Mouse (Mus musculus): Measurements from ENCODE around the gene Ola1. TPM values are rescaled to one million over a fixed set of nuclear protein-coding genes. Genes with fewer than 3 reads are reported as not detected.

Ola1 gene
- polyA plus RNA-seq (2015; fragmentation: Nextera tagmentation; extraction: Ambion mirVana), result 34.4 and 36.5 TPM in 2 replicates

- Histone ChIP-seq H3K4me3 (ENCODE audit: low read depth, low read length) (no peak within 1 kb of the TSS), H3K4me1 (ENCODE audit: insufficient read depth) (peaks cover 4% of the 10 kb centered on the region; the same call in 1 of the 2 replicates), H3K27ac (ENCODE audit: low read depth) (no peak within 1 kb of the TSS), H3K4me2 (ENCODE audit: low read depth, low read length) (no peak within 1 kb of the TSS), H3K36me3 (replicated peaks; ENCODE audit: insufficient read depth, low read length) (no peaks in the 10 kb centered on the region), H3K27me3 (ENCODE audit: insufficient read depth, low read length) (no peaks in the 10 kb centered on the region), H3K9me3 (ENCODE audit: low read length) (no peaks in the 10 kb centered on the region), H3K9ac (replicated peaks) (no peak within 1 kb of the TSS)
- ATAC-seq, result no peak
- 82% methylated on average over 5 of the region's 5 CpGs for WGBS (ENCODE audit: insufficient replicate concordance)
- no peak for DNase-seq
- TF ChIP-seq CTCF (IDR thresholded peaks at IDR 0.05; ENCODE audit: low read depth) (no peak), EP300 (IDR thresholded peaks at IDR 0.05; ENCODE audit: low read depth) (no peak)
Observed at GRCm38 (mm10) chr2:73218913-73219312, at the start of gene Ola1. TSS of gene Ola1 (minus strand) at chr2:73218924.

- Histone ChIP-seq H3K27me3 (ENCODE audit: insufficient read depth, low read length) (peaks cover 98% of the 10 kb centered on the region), H3K27ac (ENCODE audit: low read depth) (no peak overlapping the region), H3K9me3 (ENCODE audit: low read length) (no peaks in the 10 kb centered on the region), H3K36me3 (replicated peaks; ENCODE audit: insufficient read depth, low read length) (no peaks in the 10 kb centered on the region), H3K4me2 (ENCODE audit: low read depth, low read length) (no peak overlapping the region), H3K9ac (replicated peaks) (no peak overlapping the region), H3K4me1 (ENCODE audit: insufficient read depth) (peaks cover 23% of the 10 kb centered on the region), H3K4me3 (ENCODE audit: low read depth, low read length) (no peak overlapping the region)
- TF ChIP-seq CTCF (IDR thresholded peaks at IDR 0.05; ENCODE audit: low read depth), result no peak
- no peak for ATAC-seq
- DNase-seq, result no peak
- 3% methylated on average over 12 of the region's 12 CpGs for WGBS (ENCODE audit: insufficient replicate concordance)
Observed at GRCm38 (mm10) chr2:73268281-73268680, 49.6 kb upstream of the Ola1 start.

- H3K36me3 ChIP-seq (replicated peaks; ENCODE audit: insufficient read depth, low read length), result no peaks in the 10 kb centered on the region
- H3K4me2 ChIP-seq (ENCODE audit: low read depth, low read length), result no peak overlapping the region
- H3K27ac ChIP-seq (ENCODE audit: low read depth), result no peak overlapping the region
- peaks cover 98% of the 10 kb centered on the region for H3K27me3 ChIP-seq (ENCODE audit: insufficient read depth, low read length)
- H3K9ac ChIP-seq (replicated peaks), result no peak overlapping the region
- H3K4me1 ChIP-seq (ENCODE audit: insufficient read depth), result peaks cover 18% of the 10 kb centered on the region
- DNase-seq, result no peak
- H3K9me3 ChIP-seq (ENCODE audit: low read length), result no peaks in the 10 kb centered on the region
- no peak overlapping the region for H3K4me3 ChIP-seq (ENCODE audit: low read depth, low read length)
- 5% methylated on average over 4 of the region's 4 CpGs for WGBS (ENCODE audit: insufficient replicate concordance)
- no peak for ATAC-seq
- no peak for TF ChIP-seq CTCF (IDR thresholded peaks at IDR 0.05; ENCODE audit: low read depth)
- TF ChIP-seq EP300 (IDR thresholded peaks at IDR 0.05; ENCODE audit: low read depth), result no peak
Observed at GRCm38 (mm10) chr2:73267818-73268217, 49.1 kb upstream of the Ola1 start.

GRCm38 (mm10) chr2:73267231-73267630, 48.5 kb upstream of the Ola1 start:
- Histone ChIP-seq H3K27me3 (ENCODE audit: insufficient read depth, low read length) (peaks cover 98% of the 10 kb centered on the region), H3K4me1 (ENCODE audit: insufficient read depth) (peaks cover 18% of the 10 kb centered on the region), H3K4me2 (ENCODE audit: low read depth, low read length) (no peak overlapping the region), H3K27ac (ENCODE audit: low read depth) (no peak overlapping the region), H3K4me3 (ENCODE audit: low read depth, low read length) (no peak overlapping the region), H3K9ac (replicated peaks) (no peak overlapping the region), H3K36me3 (replicated peaks; ENCODE audit: insufficient read depth, low read length) (no peaks in the 10 kb centered on the region), H3K9me3 (ENCODE audit: low read length) (no peaks in the 10 kb centered on the region)
- WGBS (ENCODE audit: insufficient replicate concordance), result 14% methylated on average over 3 of the region's 3 CpGs
- DNase-seq, result no peak
- no peak for ATAC-seq
- TF ChIP-seq CTCF (IDR thresholded peaks at IDR 0.05; ENCODE audit: low read depth), result no peak
- no peak for TF ChIP-seq EP300 (IDR thresholded peaks at IDR 0.05; ENCODE audit: low read depth)

- peaks cover 96% of the 10 kb centered on the region for H3K27me3 ChIP-seq (ENCODE audit: insufficient read depth, low read length)
- 30% methylated on average over 1 of the region's 1 CpGs for WGBS (ENCODE audit: insufficient replicate concordance)
Observed at GRCm38 (mm10) chr2:73266623-73267022, 47.9 kb upstream of the Ola1 start.

GRCm38 (mm10) chr2:73266011-73266410, 47.3 kb upstream of the Ola1 start:
- WGBS (ENCODE audit: insufficient replicate concordance), result 6% methylated on average over 5 of the region's 5 CpGs
- H3K4me2 ChIP-seq (ENCODE audit: low read depth, low read length), result no peak overlapping the region
- peaks cover 10% of the 10 kb centered on the region for H3K4me1 ChIP-seq (ENCODE audit: insufficient read depth)
- TF ChIP-seq CTCF (IDR thresholded peaks at IDR 0.05; ENCODE audit: low read depth) (peak; percentile 29; the same call in 1 of the 2 replicates), EP300 (IDR thresholded peaks at IDR 0.05; ENCODE audit: low read depth) (no peak)
- no peak overlapping the region for H3K4me3 ChIP-seq (ENCODE audit: low read depth, low read length)
- peaks cover 90% of the 10 kb centered on the region for H3K27me3 ChIP-seq (ENCODE audit: insufficient read depth, low read length)
- DNase-seq, result no peak
- H3K36me3 ChIP-seq (replicated peaks; ENCODE audit: insufficient read depth, low read length), result no peaks in the 10 kb centered on the region
- ATAC-seq, result no peak
- no peak overlapping the region for H3K27ac ChIP-seq (ENCODE audit: low read depth)
- H3K9ac ChIP-seq (replicated peaks), result no peak overlapping the region
- no peaks in the 10 kb centered on the region for H3K9me3 ChIP-seq (ENCODE audit: low read length)

More at GRCm38 (mm10) chr2:73266623-73267022, 47.9 kb upstream of the Ola1 start:
- Histone ChIP-seq H3K9ac (replicated peaks) (no peak overlapping the region), H3K4me3 (ENCODE audit: low read depth, low read length) (no peak overlapping the region), H3K9me3 (ENCODE audit: low read length) (no peaks in the 10 kb centered on the region), H3K27ac (ENCODE audit: low read depth) (no peak overlapping the region), H3K4me2 (ENCODE audit: low read depth, low read length) (no peak overlapping the region), H3K4me1 (ENCODE audit: insufficient read depth) (peaks cover 14% of the 10 kb centered on the region), H3K36me3 (replicated peaks; ENCODE audit: insufficient read depth, low read length) (no peaks in the 10 kb centered on the region)
- ATAC-seq (no peak), DNase-seq (no peak)
- TF ChIP-seq CTCF (IDR thresholded peaks at IDR 0.05; ENCODE audit: low read depth) (no peak), EP300 (IDR thresholded peaks at IDR 0.05; ENCODE audit: low read depth) (no peak)

Data from liver, postnatal 0 days (tissue).